20 mouse cellular contexts compared by ENCODE assay signal in the genomic region with DNA sequence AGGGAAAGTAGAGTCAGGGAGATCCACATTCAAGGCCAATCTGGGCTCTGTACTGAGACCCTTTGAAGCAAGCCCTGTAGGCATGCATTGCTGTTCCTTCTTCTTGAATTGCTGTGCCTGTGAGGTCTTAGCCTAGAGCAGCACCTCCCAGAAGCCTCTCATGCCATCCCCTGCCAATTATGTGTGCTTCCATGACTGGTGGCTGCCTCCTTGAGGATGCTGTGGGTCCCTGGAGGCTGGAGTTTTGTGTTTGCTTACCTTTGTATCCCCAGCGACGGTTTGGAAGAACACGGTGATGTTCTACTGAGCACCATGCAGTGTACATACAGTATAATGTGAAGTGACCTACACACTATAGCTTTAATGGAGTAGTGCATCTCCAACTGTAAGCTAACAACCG. TPM values are rescaled to one million over a fixed set of nuclear protein-coding genes. Genes with fewer than 3 reads are reported as not detected.
DNase-seq lines count a peak whose midpoint lies in the region; ATAC-seq and TF ChIP-seq lines count a peak whose summit lies in the region.
"Had no signal": no experiment of that assay in that cellular context is flagged by ENCODE, and none has a peak within 500 bp of the region (broad histone marks: within the 10 kb centered on the region; RNA-seq: fewer than 3 reads in every experiment).

No protein-coding gene starts in this region.

- no peak overlapping the region for H3K9ac ChIP-seq in embryonic facial prominence, embryonic 14.5 days (ENCODE audit: low read depth, low read length)
- H3K9ac ChIP-seq in midbrain, embryonic 11.5 days (ENCODE audit: low read length) = no peak overlapping the region
- H3K9ac ChIP-seq in midbrain, embryonic 16.5 days (ENCODE audit: low read depth, low read length) = no peak overlapping the region
- H3K9ac ChIP-seq: embryonic facial prominence, embryonic 15.5 days; forebrain, embryonic 15.5 days; hindbrain, embryonic 14.5 days had no signal

- H3K36me3 ChIP-seq in embryonic facial prominence, embryonic 14.5 days (ENCODE audit: control insufficient read depth, insufficient read depth, low read length) = no peaks in the 10 kb centered on the region
- no peaks in the 10 kb centered on the region for H3K36me3 ChIP-seq in embryonic facial prominence, embryonic 10.5 days (replicated peaks)
- no peaks in the 10 kb centered on the region for H3K36me3 ChIP-seq in midbrain, embryonic 11.5 days (ENCODE audit: control insufficient read depth, insufficient read depth, low read length)
- H3K36me3 ChIP-seq in midbrain, embryonic 16.5 days (ENCODE audit: control insufficient read depth, insufficient read depth, low read length) = no peaks in the 10 kb centered on the region
- no peaks in the 10 kb centered on the region for H3K36me3 ChIP-seq in myocyte (ENCODE audit: control insufficient read depth, insufficient read depth)
- H3K36me3 ChIP-seq: embryonic facial prominence, embryonic 15.5 days; forebrain, embryonic 15.5 days; hindbrain, embryonic 10.5 days had no signal

- no peaks in the 10 kb centered on the region for H3K27me3 ChIP-seq in embryonic facial prominence, embryonic 14.5 days (replicated peaks; ENCODE audit: control insufficient read depth, insufficient read depth, low read length)
- no peaks in the 10 kb centered on the region for H3K27me3 ChIP-seq in embryonic facial prominence, embryonic 10.5 days (replicated peaks; ENCODE audit: low read depth, poor library complexity, severe bottlenecking)
- H3K27me3 ChIP-seq in midbrain, embryonic 11.5 days (ENCODE audit: control insufficient read depth, insufficient read depth, low read length) = no peaks in the 10 kb centered on the region
- H3K27me3 ChIP-seq in midbrain, embryonic 16.5 days (ENCODE audit: control insufficient read depth, insufficient read depth, low read depth, low read length) = no peaks in the 10 kb centered on the region
- H3K27me3 ChIP-seq in myocyte (ENCODE audit: control insufficient read depth, insufficient read depth, insufficient read length) = no peaks in the 10 kb centered on the region
- H3K27me3 ChIP-seq: CH12.LX; embryonic facial prominence, embryonic 15.5 days; forebrain, embryonic 15.5 days had no signal

- TF ChIP-seq POLR2A in myocyte (IDR thresholded peaks at IDR 0.05; ENCODE audit: insufficient read length, low read depth) = no peak

- no peak for ATAC-seq in embryonic facial prominence, embryonic 14.5 days (ENCODE audit: low read depth)
- no peak for ATAC-seq in midbrain, embryonic 11.5 days (ENCODE audit: low FRiP score)
- no peak for ATAC-seq in midbrain, embryonic 16.5 days
- ATAC-seq: forebrain, embryonic 15.5 days had no signal

- H3K9me3 ChIP-seq in embryonic facial prominence, embryonic 14.5 days (ENCODE audit: control insufficient read depth, low read length) = no peaks in the 10 kb centered on the region
- no peaks in the 10 kb centered on the region for H3K9me3 ChIP-seq in embryonic facial prominence, embryonic 10.5 days
- H3K9me3 ChIP-seq in midbrain, embryonic 11.5 days (ENCODE audit: control insufficient read depth, low read length) = no peaks in the 10 kb centered on the region
- H3K9me3 ChIP-seq in midbrain, embryonic 16.5 days (replicated peaks; ENCODE audit: control insufficient read depth, low read length, poor library complexity, severe bottlenecking) = no peaks in the 10 kb centered on the region
- H3K9me3 ChIP-seq: embryonic facial prominence, embryonic 15.5 days; forebrain, embryonic 15.5 days; hindbrain, embryonic 10.5 days had no signal

- no peak overlapping the region for H3ac ChIP-seq in myocyte (ENCODE audit: control insufficient read depth, insufficient read length)

- peaks cover 87% of the 10 kb centered on the region for H3K79me2 ChIP-seq in myocyte (ENCODE audit: control insufficient read depth, insufficient read depth)

- WGBS in embryonic facial prominence, embryonic 14.5 days = 77% methylated on average over 4 of the region's 4 CpGs
- WGBS in embryonic facial prominence, embryonic 10.5 days = 83% methylated on average over 4 of the region's 4 CpGs
- 79% methylated on average over 4 of the region's 4 CpGs for WGBS in midbrain, embryonic 11.5 days
- WGBS in midbrain, embryonic 16.5 days = 81% methylated on average over 4 of the region's 4 CpGs

- H3K4me2 ChIP-seq in embryonic facial prominence, embryonic 14.5 days (ENCODE audit: low read depth, low read length) = no peak overlapping the region
- no peak overlapping the region for H3K4me2 ChIP-seq in midbrain, embryonic 11.5 days
- H3K4me2 ChIP-seq in midbrain, embryonic 16.5 days (ENCODE audit: low read length) = no peak overlapping the region
- peak overlapping the region; percentile 73 for H3K4me2 ChIP-seq in myocyte (ENCODE audit: low read depth)
- H3K4me2 ChIP-seq: embryonic facial prominence, embryonic 15.5 days; forebrain, embryonic 15.5 days; hindbrain, embryonic 14.5 days had no signal

- H3K4me1 ChIP-seq in embryonic facial prominence, embryonic 14.5 days (ENCODE audit: control insufficient read depth, insufficient read depth, low read length) = peaks cover 33% of the 10 kb centered on the region
- H3K4me1 ChIP-seq in embryonic facial prominence, embryonic 10.5 days = peaks cover 64% of the 10 kb centered on the region
- peaks cover 11% of the 10 kb centered on the region for H3K4me1 ChIP-seq in midbrain, embryonic 11.5 days (ENCODE audit: control insufficient read depth, insufficient read depth, low read length)
- peaks cover 16% of the 10 kb centered on the region for H3K4me1 ChIP-seq in midbrain, embryonic 16.5 days (ENCODE audit: control insufficient read depth, insufficient read depth, low read length)

- H3K27ac ChIP-seq in embryonic facial prominence, embryonic 14.5 days (replicated peaks; ENCODE audit: low read depth, low read length) = no peak overlapping the region
- no peak overlapping the region for H3K27ac ChIP-seq in embryonic facial prominence, embryonic 10.5 days (replicated peaks)
- no peak overlapping the region for H3K27ac ChIP-seq in midbrain, embryonic 11.5 days (ENCODE audit: low read depth, low read length)
- H3K27ac ChIP-seq in midbrain, embryonic 16.5 days (ENCODE audit: low read length) = no peak overlapping the region
- H3K27ac ChIP-seq: embryonic facial prominence, embryonic 15.5 days; forebrain, embryonic 15.5 days; hindbrain, embryonic 10.5 days; hindbrain, embryonic 14.5 days had no signal

- intact Hi-C loops in heart, postnatal 14 days (cut with DNase I) = loop anchor here (2.0 kb wide), 1 partner anchor 41 kb away; no protein-coding TSS in a partner anchor

- no peak overlapping the region for H3K4me3 ChIP-seq in embryonic facial prominence, embryonic 14.5 days (ENCODE audit: low read depth, low read length)
- no peak overlapping the region for H3K4me3 ChIP-seq in embryonic facial prominence, embryonic 10.5 days
- no peak overlapping the region for H3K4me3 ChIP-seq in midbrain, embryonic 11.5 days (ENCODE audit: low read depth, low read length)
- H3K4me3 ChIP-seq in midbrain, embryonic 16.5 days (ENCODE audit: low read depth, low read length) = no peak overlapping the region
- no peak overlapping the region for H3K4me3 ChIP-seq in myocyte
- H3K4me3 ChIP-seq: embryonic facial prominence, embryonic 15.5 days; forebrain, embryonic 15.5 days; hindbrain, embryonic 10.5 days had no signal

- DNase-seq in embryonic facial prominence, embryonic 14.5 days (ENCODE audit: low spot score) = peak; percentile 25
- no peak for DNase-seq in embryonic facial prominence, embryonic 10.5 days (ENCODE audit: low spot score)
- peak; percentile 78 for DNase-seq in midbrain, embryonic 11.5 days (ENCODE audit: low spot score, missing footprints)
- no peak for DNase-seq in cerebellum, adult 18-20 months
- DNase-seq in frontal cortex, postnatal 36 days (ENCODE audit: low spot score in 2 of 2) = no peak
- no peak for DNase-seq in heart, postnatal 14 days
- DNase-seq: adrenal gland, postnatal 10 days; cerebellum, adult 11-12 months; cerebellum, adult 9-11 months; cerebellum, postnatal 36 days; gastrocnemius, postnatal 10 days; heart, postnatal 10 days; kidney, adult 11 months had no signal

TF ChIP-seq in myocyte, 11 proteins besides CTCF, POLR2A, EP300 and RAD21:
- no peak for TF ChIP-seq USF1 (IDR thresholded peaks at IDR 0.05; ENCODE audit: low read depth)
- TF ChIP-seq REST (IDR thresholded peaks at IDR 0.05; ENCODE audit: insufficient read depth, insufficient read length) = no peak
- TF ChIP-seq MAX (IDR thresholded peaks at IDR 0.05; ENCODE audit: low read depth) = no peak
- TF ChIP-seq MYOD1 (IDR thresholded peaks at IDR 0.05; ENCODE audit: control insufficient read depth in 1 of 3, insufficient read length in 2 of 3, low read depth in 2 of 3) = no peak
- no peak for TF ChIP-seq TCF3 (IDR thresholded peaks at IDR 0.05; ENCODE audit: insufficient read length, low read depth)
- no peak for TF ChIP-seq CEBPB (IDR thresholded peaks at IDR 0.05; ENCODE audit: insufficient read depth, poor library complexity, severe bottlenecking)
- TF ChIP-seq POLR2AphosphoS2 (IDR thresholded peaks at IDR 0.05; ENCODE audit: insufficient read length, low read depth) = no peak
- TF ChIP-seq MYOG (IDR thresholded peaks at IDR 0.05; ENCODE audit: control insufficient read depth in 1 of 3, insufficient read depth in 1 of 3, insufficient read length in 2 of 3, low read depth in 2 of 3) = no peak
- TF ChIP-seq E2F4 (IDR thresholded peaks at IDR 0.05; ENCODE audit: insufficient read depth) = no peak
- no peak for TF ChIP-seq SRF (IDR thresholded peaks at IDR 0.05; ENCODE audit: control insufficient read depth, insufficient read length, low read depth)
- TF ChIP-seq TCF12 (IDR thresholded peaks at IDR 0.05; ENCODE audit: insufficient read depth, poor library complexity, severe bottlenecking) = no peak

RNA-seq across cellular contexts. Expression of gene Snx9, which starts 4.2 kb away (rescaled TPM):
- polyA plus RNA-seq in embryonic facial prominence, embryonic 14.5 days (2014; fragmentation: Nextera tagmentation; extraction: Ambion mirVana) = 37.5 and 40.9 TPM in 2 replicates
- polyA plus RNA-seq in embryonic facial prominence, embryonic 10.5 days (2016; fragmentation: Nextera tagmentation; extraction: Ambion mirVana) = 16.3 and 19.5 TPM in 2 replicates
- polyA plus RNA-seq in midbrain, embryonic 11.5 days (2014; fragmentation: Nextera tagmentation; extraction: Ambion mirVana) = 16.7 and 21.7 TPM in 2 replicates
- polyA plus RNA-seq in midbrain, embryonic 16.5 days (2015; fragmentation: Nextera tagmentation; extraction: Ambion mirVana) = 5.6 and 5.9 TPM in 2 replicates
- polyA plus RNA-seq in myocyte (2012; fragmentation: generic; extraction: Trizol) = 24.7 TPM
- 10 to 100 TPM; 31.5 to 33.3 TPM for total RNA-seq in heart, postnatal 14 days (2021)

Comparison
In these comparisons a context has a peak if more than half of its experiments do, and no peak if none do; other contexts are left out.
1. DNase-seq: peak in embryonic facial prominence, embryonic 14.5 days (single experiment) and midbrain, embryonic 11.5 days (single experiment); none in embryonic facial prominence, embryonic 10.5 days (single experiment), cerebellum, adult 18-20 months (0 of 2), frontal cortex, postnatal 36 days (0 of 2) and heart, postnatal 14 days (0 of 2).